In genomic region chr5:117158335-117159018, GRCm38 (mm10) we compare ENCODE assay signal across 9 mouse cellular contexts. TPM values are rescaled to one million over a fixed set of nuclear protein-coding genes. Genes with fewer than 3 reads are reported as not detected.
DNase-seq lines count a peak whose midpoint lies in the region; ATAC-seq lines count a peak whose summit lies in the region.
"Had no signal": no experiment of that assay in that cellular context is flagged by ENCODE, and none has a peak within 500 bp of the region (broad histone marks: within the 10 kb centered on the region; RNA-seq: fewer than 3 reads in every experiment).

No protein-coding gene starts in this region.

- peak; percentile 83 for ATAC-seq in common myeloid progenitor, adult 5-6 weeks (replicated peaks; ENCODE audit: low read depth, poor library complexity, severe bottlenecking)
- ATAC-seq in hindbrain, embryonic 16.5 days: no peak

- H3K36me3 ChIP-seq in hindbrain, embryonic 16.5 days (ENCODE audit: control insufficient read depth, insufficient read depth, low read length): no peaks in the 10 kb centered on the region

- H3K9me3 ChIP-seq in hindbrain, embryonic 16.5 days (ENCODE audit: control insufficient read depth, low read length): no peaks in the 10 kb centered on the region
- H3K9me3 ChIP-seq: G1E had no signal

- no peak overlapping the region for H3K27ac ChIP-seq in hindbrain, embryonic 16.5 days (ENCODE audit: low read depth, low read length)

- no peaks in the 10 kb centered on the region for H3K4me1 ChIP-seq in hindbrain, embryonic 16.5 days (ENCODE audit: control insufficient read depth, insufficient read depth, low read depth, low read length)

- H3K27me3 ChIP-seq in hindbrain, embryonic 16.5 days (replicated peaks; ENCODE audit: control insufficient read depth, insufficient read depth, low read length): no peaks in the 10 kb centered on the region

- intact Hi-C loops in left cerebral cortex, postnatal 14 days (cut with DNase I): no loop called here

- no peak overlapping the region for H3K4me3 ChIP-seq in hindbrain, embryonic 16.5 days (ENCODE audit: low read length)

- H3K4me2 ChIP-seq in hindbrain, embryonic 16.5 days (ENCODE audit: low read length): no peak overlapping the region

- no peak overlapping the region for H3K9ac ChIP-seq in hindbrain, embryonic 16.5 days (ENCODE audit: low read depth, low read length)

- DNase-seq in left cerebral cortex, adult 11 months (ENCODE audit: low spot score): peak; percentile 14
- no peak for DNase-seq in left cerebral cortex, postnatal 14 days (ENCODE audit: low spot score in 2 of 2)
- peak; percentile 49 for DNase-seq in kidney, adult 9 months
- peak; percentile 74 to 79 for DNase-seq in monocyte, adult 2 months (ENCODE audit: low read depth in 1 of 2, low spot score in 2 of 2)
- no peak for DNase-seq in thymus, postnatal 10 days (ENCODE audit: low spot score in 2 of 2)
- DNase-seq in layer of hippocampus, postnatal 25 days (ENCODE audit: extremely low spot score in 1 of 2, low spot score in 1 of 2): no peak

- 80% methylated on average over 7 of the region's 7 CpGs for WGBS in hindbrain, embryonic 16.5 days

RNA-seq across cellular contexts. Expression of gene Taok3, which starts 38.5 kb away (rescaled TPM):
- total RNA-seq in left cerebral cortex, postnatal 14 days (2021): 10 to 100 TPM; 62.8 to 66.1 TPM
- 88.0 and 100 TPM in 2 replicates for total RNA-seq in common myeloid progenitor, adult 5-6 weeks (2017)
- 61.7 and 63.3 TPM in 2 replicates for polyA plus RNA-seq in hindbrain, embryonic 16.5 days (2015; fragmentation: Nextera tagmentation; extraction: Ambion mirVana)
- total RNA-seq in layer of hippocampus, postnatal 25 days (2021): 10 to 100 TPM; 52.4 to 59.1 TPM

RNA-seq across cellular contexts. Expression of gene Suds3, which starts 42.6 kb away (rescaled TPM):
- total RNA-seq in left cerebral cortex, postnatal 14 days (2021): 10 to 100 TPM; 93.4 to 97.2 TPM
- 93.5 and 95.5 TPM in 2 replicates for total RNA-seq in common myeloid progenitor, adult 5-6 weeks (2017)
- polyA plus RNA-seq in hindbrain, embryonic 16.5 days (2015; fragmentation: Nextera tagmentation; extraction: Ambion mirVana): 70.0 and 76.7 TPM in 2 replicates
- 100 to 1,000 TPM; 109 to 110 TPM for total RNA-seq in layer of hippocampus, postnatal 25 days (2021)

Comparison
In these comparisons a context has a peak if more than half of its experiments do, and no peak if none do; other contexts are left out.
1. DNase-seq: peak in left cerebral cortex, adult 11 months (single experiment), kidney, adult 9 months (single experiment) and monocyte, adult 2 months (2 of 2); none in left cerebral cortex, postnatal 14 days (0 of 2), thymus, postnatal 10 days (0 of 2) and layer of hippocampus, postnatal 25 days (0 of 2).